Mouse (Mus musculus) embryonic fibroblast, embryonic 13.5 days (primary cell): Measurements from ENCODE around the gene Plekha7.

ENCODE experiments used
- CTCF ChIP-seq: IDR thresholded peaks from 2 replicates; pipeline ENCODE4 v1.5.1; 2011; ENCODE audit warnings: mild to moderate bottlenecking, control low read depth, low read length, moderate library complexity, borderline replicate concordance; ENCODE audit not compliant: insufficient read depth
- POLR2A ChIP-seq: IDR thresholded peaks from 2 replicates; pipeline ENCODE4 v1.6.1; 2011; ENCODE audit warnings: low read depth, mild to moderate bottlenecking, control low read depth, low read length, moderate library complexity

- no peak for TF ChIP-seq POLR2A
- no peak for TF ChIP-seq CTCF
Measured at GRCm38 (mm10) chr7:116188391-116188790, 119.8 kb downstream of the Plekha7 start.
